Mouse (Mus musculus) brain, adult 2 months (tissue): ENCODE data around the gene Ahcyl1.
"Not testable (repeated sequence)": the region's sequence is repeated elsewhere in the genome, so short reads cannot be mapped to it uniquely, and the experiment has no call there.

Source experiments
- DNase-seq: peaks from one replicate; pipeline ENCODE4 v3.0.0; 2011; ENCODE audit warnings: low read depth, low spot score

Gene Ahcyl1

GRCm38 (mm10) chr3:107656151-107656550 lies 40.2 kb downstream of the Ahcyl1 start:
- no peak for DNase-seq

GRCm38 (mm10) chr3:107655491-107655890 lies 40.9 kb downstream of the Ahcyl1 start:
- no peak for DNase-seq

GRCm38 (mm10) chr3:107654861-107655260 lies 41.5 kb downstream of the Ahcyl1 start:
- DNase-seq = no peak

GRCm38 (mm10) chr3:107652968-107653367 lies 43.4 kb downstream of the Ahcyl1 start:
- DNase-seq = peak; percentile 65

GRCm38 (mm10) chr3:107650276-107650675 lies 46.1 kb downstream of the Ahcyl1 start:
- DNase-seq = not testable (repeated sequence)

GRCm38 (mm10) chr3:107646947-107647346 lies 49.4 kb downstream of the Ahcyl1 start:
- no peak for DNase-seq

- no peak for DNase-seq
Measured at GRCm38 (mm10) chr3:107637606-107638172, 58.7 kb downstream of the Ahcyl1 start.

- no peak for DNase-seq
Measured at GRCm38 (mm10) chr3:107636236-107636635, 60.1 kb downstream of the Ahcyl1 start.

- no peak for DNase-seq
Measured at GRCm38 (mm10) chr3:107635836-107636235, 60.5 kb downstream of the Ahcyl1 start.

GRCm38 (mm10) chr3:107633906-107634305 lies 62.5 kb downstream of the Ahcyl1 start:
- DNase-seq = no peak

GRCm38 (mm10) chr3:107632786-107633185 lies 63.6 kb downstream of the Ahcyl1 start:
- DNase-seq = no peak

GRCm38 (mm10) chr3:107631523-107631958 lies 64.8 kb downstream of the Ahcyl1 start, which contains the start of gene Strip1:
Gene Strip1, minus strand, starts transcription at chr3:107631694.
- peak; percentile 99 for DNase-seq

- peak; percentile 84 for DNase-seq
Measured at GRCm38 (mm10) chr3:107630682-107631522, 65.5 kb downstream of the Ahcyl1 start, which contains the start of gene Gm10961. Gene Gm10961, plus strand, starts transcription at chr3:107631322.

- no peak for DNase-seq
Measured at GRCm38 (mm10) chr3:107629411-107629810, 66.9 kb downstream of the Ahcyl1 start.

GRCm38 (mm10) chr3:107628551-107628950 lies 67.8 kb downstream of the Ahcyl1 start:
- DNase-seq = peak; percentile 67

- no peak for DNase-seq
Measured at GRCm38 (mm10) chr3:107627641-107628040, 68.7 kb downstream of the Ahcyl1 start.

- DNase-seq = no peak
Measured at GRCm38 (mm10) chr3:107626751-107627150, 69.6 kb downstream of the Ahcyl1 start.

- no peak for DNase-seq
Measured at GRCm38 (mm10) chr3:107625536-107625935, 70.8 kb downstream of the Ahcyl1 start.

- no peak for DNase-seq
Measured at GRCm38 (mm10) chr3:107624424-107624823, 71.9 kb downstream of the Ahcyl1 start.

GRCm38 (mm10) chr3:107622537-107622936 lies 73.8 kb downstream of the Ahcyl1 start:
- no peak for DNase-seq

GRCm38 (mm10) chr3:107621286-107622075 lies 74.9 kb downstream of the Ahcyl1 start:
- DNase-seq = no peak

- DNase-seq = no peak
Measured at GRCm38 (mm10) chr3:107619911-107620310, 76.4 kb downstream of the Ahcyl1 start.
